Mouse (Mus musculus) left cerebral cortex, postnatal 4 days (tissue): ENCODE results near the gene Zfp750. TPM values are rescaled to one million over a fixed set of nuclear protein-coding genes. Genes with fewer than 3 reads are reported as not detected.

ENCODE experiments used
- DNase-seq: peaks from one replicate; pipeline ENCODE4 v3.0.0-alpha.2; 2022
- intact Hi-C: fragments of 180-260 bp; cut with DNase I; formaldehyde crosslinking; loops from one replicate; pipeline ENCODE4 v1.15.1; 2025
- total RNA-seq, 2 experiments: library from RNA; stranded (reverse); gene quantifications; 2 replicates each; pipeline ENCODE4 v1.2.3; 2021

The Zfp750 gene
- total RNA-seq: not detected

DNA sequence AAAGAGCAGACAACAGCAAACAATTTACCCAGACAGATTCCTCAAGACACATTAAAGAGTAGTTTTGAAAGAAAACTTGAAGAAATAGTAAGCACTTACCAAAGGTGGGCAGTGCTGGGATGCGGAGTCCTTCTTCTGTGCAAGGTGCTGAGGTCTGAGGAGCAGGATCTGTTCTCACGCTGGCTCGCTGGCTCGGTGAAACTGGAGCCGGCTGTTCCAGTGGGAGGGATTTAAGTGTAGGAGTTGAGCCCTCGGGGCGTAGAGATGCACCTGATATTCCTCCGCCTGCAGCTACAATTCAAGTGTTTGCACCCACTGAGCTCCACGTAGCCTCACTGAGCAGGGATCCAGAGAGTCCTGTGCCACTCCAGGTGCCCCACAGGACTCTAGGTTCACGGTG is at the start of gene Zfp750:
Gene Zfp750, minus strand, starts transcription at position 203 of the 400 bp plus-strand sequence.
- intact Hi-C loops: no loop called here
- no peak for DNase-seq

DNA sequence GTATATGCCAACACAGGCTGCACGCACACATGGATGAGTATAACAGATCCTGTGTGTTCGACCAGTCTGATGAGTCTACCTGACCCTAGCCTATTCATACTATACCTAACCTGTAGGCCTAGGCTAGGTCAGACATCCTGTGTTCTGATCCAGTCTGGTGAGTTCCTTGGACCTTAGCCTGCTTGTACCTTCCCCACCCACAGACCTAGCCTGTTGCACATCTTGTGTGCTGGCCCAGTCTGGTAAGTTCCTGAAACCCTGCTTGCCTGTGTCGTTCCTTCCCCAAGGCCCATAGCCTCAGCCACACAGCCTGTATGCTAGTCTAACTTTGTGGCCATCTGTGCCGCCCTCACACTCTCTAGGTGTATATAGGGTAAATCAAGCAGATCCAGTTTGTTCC is 45.1 kb upstream of the Zfp750 start:
- DNase-seq: no peak
- intact Hi-C loops: no loop called here

DNA sequence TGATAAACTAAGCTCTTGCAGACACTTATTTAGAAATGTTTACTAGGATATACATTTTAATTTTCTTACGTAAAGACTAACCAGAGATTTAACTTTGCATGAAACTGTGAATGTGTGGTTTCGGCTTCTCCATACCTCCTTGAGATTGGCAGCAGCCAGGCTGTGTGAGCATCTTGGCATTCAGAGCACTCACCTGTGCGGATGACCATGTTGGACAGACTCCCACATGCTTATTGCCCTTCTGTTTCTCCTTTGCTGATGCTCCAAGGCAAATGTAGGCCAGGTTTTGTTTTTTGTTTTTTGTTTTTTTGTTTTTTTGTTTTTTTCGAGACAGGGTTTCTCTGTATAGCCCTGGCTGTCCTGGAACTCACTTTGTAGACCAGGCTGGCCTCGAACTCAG is 44.2 kb upstream of the Zfp750 start:
- intact Hi-C loops: no loop called here
- no peak for DNase-seq

GRCm38 (mm10) chr11:121560294-121560663 is 41.1 kb upstream of the Zfp750 start:
- intact Hi-C loops: no loop called here
- no peak for DNase-seq

- DNase-seq: no peak
- intact Hi-C loops: no loop called here
Observed at GRCm38 (mm10) chr11:121559527-121560293, 40.6 kb upstream of the Zfp750 start.

DNA sequence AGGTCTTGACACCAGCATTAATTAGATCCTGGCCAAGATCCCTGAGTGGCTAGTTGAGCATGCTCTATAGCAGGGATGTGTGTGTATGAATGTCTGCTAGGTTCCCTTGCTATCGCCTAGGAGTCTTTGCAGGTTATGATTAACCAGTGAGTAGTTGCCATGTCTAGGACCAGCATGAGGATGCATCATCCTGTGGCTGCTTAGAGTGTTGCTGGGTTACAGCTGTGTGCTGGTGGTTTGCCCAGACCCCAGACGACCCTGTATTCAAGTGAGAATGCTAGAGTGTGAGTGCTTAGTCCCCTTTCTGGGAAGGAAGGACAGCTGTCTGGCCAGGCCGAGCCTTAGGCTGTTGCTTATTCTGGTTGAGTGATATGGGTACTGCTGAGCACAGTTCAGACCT is 39.4 kb upstream of the Zfp750 start:
- no peak for DNase-seq
- intact Hi-C loops: no loop called here

DNA sequence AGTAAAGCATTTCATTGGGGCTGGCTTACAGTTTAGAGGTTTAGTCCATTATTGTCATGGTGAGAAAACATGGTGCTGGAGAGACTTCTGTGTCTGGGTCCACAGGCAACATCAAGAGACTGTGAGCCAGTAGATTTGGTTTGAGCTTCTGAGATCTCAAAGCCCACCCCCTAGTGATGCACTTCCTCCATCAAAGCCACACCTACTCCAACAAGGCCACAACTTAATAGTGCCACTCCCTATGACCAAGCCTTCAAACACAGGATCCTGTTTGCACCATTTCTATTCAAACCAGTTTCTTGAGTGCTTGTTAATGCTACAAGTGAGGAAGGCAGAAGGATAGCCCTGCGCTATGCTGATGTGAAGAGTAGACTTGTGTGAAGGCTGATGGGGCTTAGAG is 38.8 kb upstream of the Zfp750 start:
- DNase-seq: no peak
- intact Hi-C loops: no loop called here

DNA sequence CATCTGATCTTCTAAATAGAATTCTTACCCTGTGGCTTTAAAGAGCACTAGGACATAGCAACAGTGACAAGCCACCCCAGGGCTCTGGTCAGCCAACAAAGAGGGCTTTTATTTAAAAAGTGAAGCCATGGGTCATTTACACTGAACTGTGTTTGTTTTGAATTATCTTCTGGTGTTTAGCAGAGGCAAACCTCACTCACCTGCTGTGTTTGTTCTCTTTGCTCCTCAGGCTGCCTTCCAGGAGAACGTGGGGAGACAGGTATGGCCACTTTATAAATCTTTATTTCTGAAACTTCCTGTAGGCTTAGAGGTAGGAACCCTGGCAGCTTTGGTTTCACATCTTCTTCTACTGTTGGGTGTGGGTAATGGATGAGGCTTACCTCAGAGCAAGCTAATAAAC is 37.6 kb upstream of the Zfp750 start:
- DNase-seq: no peak
- intact Hi-C loops: no loop called here

GRCm38 (mm10) chr11:121553458-121553857 is 34.3 kb upstream of the Zfp750 start:
- intact Hi-C loops: no loop called here
- no peak for DNase-seq

DNA sequence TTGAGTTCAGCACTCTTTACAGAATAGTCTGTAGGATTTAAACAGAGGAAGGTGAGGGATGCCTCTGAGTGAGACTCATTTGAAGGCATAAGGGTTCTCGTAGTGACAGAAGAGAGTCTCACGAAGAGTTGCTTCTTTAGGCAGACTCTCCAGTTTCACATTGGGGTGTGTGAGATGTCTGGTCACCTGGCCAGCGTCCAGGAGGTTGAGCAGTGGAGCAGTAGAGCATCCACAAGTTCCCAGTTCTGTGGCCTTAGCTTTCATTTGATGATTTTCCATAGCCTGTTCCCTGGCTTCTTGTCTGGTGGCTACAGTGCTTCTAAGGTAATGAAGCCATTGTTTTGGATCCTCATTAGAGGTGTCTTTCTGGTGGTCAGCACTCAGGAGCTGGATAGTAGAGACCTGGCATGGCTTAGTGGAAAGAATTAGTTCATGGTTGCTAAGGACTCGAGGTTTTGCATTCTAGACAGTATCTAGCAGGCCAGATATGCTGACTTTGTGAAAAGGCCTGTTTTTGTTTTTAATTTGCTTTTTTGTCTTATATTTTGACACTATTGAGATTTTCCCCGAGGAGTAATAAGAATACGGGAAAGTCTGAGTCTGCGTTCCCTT is 33.8 kb upstream of the Zfp750 start:
- DNase-seq: peak; percentile 61
- intact Hi-C loops: no loop called here

GRCm38 (mm10) chr11:121552167-121552566 is 33.0 kb upstream of the Zfp750 start:
- intact Hi-C loops: no loop called here
- peak; percentile 78 for DNase-seq

GRCm38 (mm10) chr11:121551206-121551799 is 32.2 kb upstream of the Zfp750 start:
- intact Hi-C loops: no loop called here
- DNase-seq: no peak

DNA sequence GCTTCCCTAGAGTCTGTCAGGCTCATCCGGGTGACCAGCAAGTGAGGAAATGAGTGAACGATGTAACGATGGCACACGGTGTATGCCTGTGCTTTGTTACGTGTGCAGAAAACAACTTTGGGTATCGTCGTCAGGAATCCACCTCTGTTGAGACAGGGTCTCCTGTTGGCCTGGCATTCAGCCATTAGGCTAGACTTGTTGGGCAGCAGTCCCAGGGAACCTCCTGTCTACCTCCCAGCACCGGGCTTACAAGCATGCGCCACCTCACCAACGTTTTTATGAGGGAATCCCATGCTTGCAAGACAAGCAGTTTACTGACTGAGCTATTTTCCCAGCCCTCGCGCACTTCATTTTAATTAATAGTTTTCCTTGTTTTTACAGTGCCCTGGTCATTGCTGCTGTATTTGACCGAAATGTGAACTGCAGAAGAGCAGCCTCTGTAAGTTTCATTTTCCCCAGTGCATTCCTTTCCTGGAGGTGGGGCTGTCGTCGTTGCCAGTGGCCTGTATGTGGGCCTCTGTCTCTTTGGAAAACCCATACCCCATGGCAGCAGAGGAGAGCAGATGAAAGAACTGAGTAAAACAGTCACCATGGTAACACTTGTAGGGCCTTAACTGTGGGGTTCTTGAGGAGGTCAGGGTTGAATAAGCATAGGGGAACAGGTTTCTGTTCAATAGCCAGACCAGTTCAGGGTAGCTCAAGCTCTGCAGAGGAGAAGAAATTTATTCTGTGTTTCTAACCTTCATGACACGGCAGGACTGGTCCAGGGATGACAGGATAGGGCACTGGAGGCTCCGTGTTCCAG is 30.9 kb upstream of the Zfp750 start:
- DNase-seq: peak; percentile 43
- intact Hi-C loops: no loop called here

GRCm38 (mm10) chr11:121548996-121549842 is 30.1 kb upstream of the Zfp750 start:
- DNase-seq: no peak
- intact Hi-C loops: no loop called here

DNA sequence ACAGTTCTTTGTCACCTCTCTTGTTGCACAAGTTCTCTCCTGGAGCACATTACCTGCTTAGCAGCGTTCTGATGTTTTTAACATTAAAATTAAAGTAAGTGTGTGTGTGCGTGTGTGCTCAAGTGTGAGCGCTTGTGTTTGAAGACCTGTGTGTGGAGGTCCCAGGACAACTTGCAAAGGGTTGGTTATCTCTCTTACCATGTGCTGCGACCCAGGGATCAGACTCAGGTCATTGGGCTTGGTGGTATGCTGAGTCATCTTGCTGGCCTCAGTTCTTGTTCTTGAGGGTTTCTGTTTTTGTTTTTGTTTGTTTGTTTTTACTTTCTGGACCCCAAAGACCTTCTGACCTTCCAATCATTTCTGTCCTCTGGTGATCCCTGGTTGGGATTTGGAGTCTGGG is 28.8 kb upstream of the Zfp750 start:
- intact Hi-C loops: no loop called here
- DNase-seq: no peak

DNA sequence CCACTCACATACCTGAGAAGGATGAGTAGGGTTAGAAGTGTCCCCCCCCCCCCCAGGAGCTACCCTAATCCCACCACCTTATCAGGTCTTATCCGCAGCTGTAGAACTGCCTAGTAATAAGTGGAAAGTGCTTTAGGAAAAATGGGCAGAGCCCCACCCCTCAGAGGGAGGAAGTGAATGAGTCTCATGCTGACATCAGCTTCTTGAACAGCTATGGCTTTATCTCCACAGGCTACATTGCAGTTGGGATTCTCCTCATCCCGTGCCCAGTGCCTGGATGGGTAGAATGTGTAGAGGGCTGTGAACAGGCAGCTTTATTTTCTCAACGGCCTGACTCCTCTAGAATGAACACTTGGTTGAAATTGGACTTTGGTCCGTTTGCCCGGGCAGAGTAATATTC is 28.1 kb upstream of the Zfp750 start:
- intact Hi-C loops: no loop called here
- DNase-seq: no peak

DNA sequence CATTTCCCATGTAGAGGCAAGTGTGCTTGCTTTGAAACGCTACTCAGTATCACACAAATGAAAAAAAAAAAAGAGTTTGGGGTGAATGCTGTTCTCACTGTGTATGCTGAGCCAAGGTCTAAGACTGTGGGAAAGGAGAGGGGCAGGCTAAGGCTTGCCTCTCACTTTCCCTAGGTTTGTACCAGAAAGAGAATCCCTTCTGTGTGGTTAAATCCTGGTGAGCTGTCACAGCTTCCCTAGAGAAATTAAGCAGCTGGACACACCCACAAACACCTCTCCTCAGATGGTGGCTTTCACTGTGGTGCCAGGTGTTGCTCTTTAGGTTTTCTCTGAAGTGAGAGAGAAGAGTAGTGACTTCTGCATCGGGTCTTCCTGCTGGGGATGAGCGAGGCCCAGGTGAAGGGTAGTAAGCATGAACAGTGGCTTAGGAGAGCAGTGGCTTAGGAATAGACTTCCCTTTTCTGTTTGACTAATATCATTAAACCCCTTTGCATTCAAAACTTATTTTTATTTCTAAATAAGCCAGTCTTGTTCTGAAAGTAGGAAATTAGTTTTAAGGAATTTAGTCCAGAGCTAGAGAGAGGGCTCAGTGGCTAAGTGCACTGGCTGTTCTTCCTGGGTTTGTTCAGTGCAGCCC is 26.4 kb upstream of the Zfp750 start:
- no peak for DNase-seq
- intact Hi-C loops: no loop called here

GRCm38 (mm10) chr11:121544755-121545397 is 25.7 kb upstream of the Zfp750 start:
- no peak for DNase-seq
- intact Hi-C loops: no loop called here

DNA sequence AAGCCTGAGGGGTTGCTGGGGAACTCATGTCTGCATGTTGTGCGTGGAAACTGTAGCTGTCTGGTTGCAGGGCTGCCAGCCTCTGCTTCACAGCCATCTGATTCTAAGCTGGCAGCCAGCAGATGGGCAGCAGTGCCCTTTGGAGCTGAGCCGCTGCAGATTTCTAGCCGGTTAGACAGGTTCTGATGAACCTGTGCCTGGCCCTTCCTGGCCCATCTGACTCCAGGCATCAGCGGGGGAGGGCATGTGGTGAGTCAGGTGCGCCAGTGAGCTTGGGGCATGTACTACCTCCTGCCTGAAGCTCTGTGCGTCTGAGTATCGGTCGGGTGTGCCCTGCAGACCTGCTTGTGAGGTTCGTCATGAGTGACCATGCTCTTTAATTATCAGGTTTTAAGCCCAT is 24.8 kb upstream of the Zfp750 start:
- intact Hi-C loops: no loop called here
- peak; percentile 29 for DNase-seq
